Mouse (Mus musculus): ENCODE measurements at regions not wholly inside any gene's neighbourhood (a gene's known extent, or its start where the extent isn't known, plus 50 kb on each side); places are given as distances from the start of the nearest gene placed in this dataset.

DNA sequence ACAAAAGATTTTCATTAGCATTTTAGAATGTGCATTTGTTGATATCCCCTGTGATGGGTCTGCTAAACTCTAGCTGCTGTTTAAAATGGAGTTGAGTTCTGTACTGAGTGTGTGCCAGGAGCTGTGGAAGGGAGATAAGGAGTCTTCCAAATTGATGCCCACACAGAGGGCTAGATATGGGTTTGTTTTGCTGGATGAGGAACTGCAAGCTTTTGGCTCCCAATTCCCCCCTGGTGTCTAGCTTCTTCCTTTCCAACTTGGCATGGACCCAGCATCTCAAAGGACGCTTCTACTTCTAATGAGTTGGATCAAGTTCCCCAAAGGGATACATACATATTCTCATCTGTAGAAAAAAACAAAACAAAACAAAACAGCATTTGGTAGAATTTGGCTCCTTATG is 577.0 kb upstream of the Large1 start:
- no peak for DNase-seq

DNA sequence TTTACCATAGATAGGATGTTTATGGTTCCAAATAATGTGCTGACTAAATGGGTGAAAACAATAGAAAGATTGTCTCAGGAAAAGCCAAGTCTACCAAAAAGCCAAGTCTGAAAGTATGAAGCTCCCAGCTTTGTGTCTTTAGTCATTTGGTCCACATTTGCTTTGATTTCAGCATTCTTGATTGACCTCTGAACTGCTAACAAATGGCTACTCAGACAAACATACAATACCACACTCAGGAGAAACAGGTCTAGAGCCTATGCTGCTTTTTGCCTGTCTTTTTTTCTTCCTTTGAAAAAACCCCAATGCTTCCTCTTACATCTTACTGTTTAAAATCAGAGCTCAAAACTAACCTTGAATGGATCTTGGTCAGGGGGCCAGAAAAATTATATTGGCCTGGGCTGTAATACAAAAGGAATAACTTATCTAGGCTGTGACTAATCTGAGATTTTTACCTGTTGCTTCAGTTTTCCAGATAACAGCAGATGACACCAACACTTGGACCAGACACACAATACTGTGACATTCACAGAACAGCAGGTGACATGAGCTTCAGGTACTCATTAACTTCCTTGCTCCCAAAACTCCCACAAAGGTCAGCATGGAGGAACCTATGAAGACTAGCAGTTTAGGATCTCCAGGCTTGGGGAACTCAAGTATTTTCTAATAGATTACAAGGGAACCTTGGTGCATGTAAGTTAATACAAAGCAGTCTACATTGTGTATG is 572.3 kb upstream of the Large1 start:
- DNase-seq = no peak

DNA sequence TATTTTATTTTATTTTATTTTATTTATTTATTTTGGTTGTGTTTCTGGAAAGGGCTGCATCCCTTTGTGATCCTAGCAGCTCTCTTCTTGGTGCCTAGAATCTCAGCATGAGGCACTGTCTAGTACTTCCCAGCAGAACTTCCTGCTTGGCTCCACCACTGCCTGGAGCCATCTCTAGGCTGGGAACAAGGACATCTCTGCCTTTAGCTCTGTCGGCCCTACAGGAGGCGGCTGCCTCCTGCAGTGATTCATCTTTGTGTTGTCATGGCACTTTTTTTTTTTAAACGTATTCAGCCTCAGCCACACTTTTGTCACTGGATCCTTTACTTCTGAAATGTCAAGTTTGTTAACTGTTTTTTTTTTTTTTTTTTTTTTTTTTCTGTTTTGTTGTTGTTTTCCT is 569.8 kb upstream of the Large1 start:
- DNase-seq = no peak

GRCm38 (mm10) chr8:73921158-73921557 is 567.8 kb upstream of the Large1 start:
- no peak for DNase-seq

DNA sequence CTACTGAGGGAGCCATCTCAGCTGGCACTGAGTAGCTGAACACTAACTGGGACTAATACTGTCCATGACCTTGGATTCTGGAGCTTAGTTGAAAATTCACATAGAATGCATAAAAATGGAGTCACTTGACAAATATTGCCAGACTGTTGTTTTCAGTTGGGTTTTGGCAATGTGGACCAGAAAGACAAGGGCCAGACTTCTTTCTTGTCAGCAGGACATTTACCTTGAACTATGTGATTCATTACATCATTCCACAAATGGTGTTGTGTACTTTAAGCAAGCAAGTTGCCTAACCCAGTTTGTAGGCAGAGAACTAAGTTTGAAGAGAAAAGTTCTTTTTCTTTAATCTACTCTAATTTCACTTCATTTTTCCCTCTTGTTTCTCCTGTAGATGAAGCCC is 567.2 kb upstream of the Large1 start:
- no peak for DNase-seq

DNA sequence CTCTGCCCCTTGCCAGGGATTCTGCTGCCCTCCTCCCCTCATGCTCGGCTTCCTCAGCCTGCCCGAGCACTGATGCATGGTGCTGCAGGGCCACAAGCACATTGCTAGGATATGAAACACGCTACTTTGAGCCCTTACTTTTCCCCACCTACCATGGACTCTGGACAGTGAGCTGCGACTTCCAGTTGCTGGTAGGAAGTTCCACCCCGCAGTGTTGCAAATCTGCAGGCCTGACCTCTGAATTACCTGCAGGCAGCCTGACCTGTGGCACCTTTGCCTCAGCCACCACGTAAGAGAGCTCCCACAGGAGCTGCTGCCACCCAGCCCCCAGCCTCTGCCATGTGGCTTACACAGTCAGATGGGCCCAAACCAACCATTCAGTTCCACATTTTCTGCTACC is 551.7 kb upstream of the Large1 start:
- DNase-seq = peak; percentile 10

- DNase-seq = no peak
Observed at GRCm38 (mm10) chr8:73903838-73904237, 550.5 kb upstream of the Large1 start.

DNA sequence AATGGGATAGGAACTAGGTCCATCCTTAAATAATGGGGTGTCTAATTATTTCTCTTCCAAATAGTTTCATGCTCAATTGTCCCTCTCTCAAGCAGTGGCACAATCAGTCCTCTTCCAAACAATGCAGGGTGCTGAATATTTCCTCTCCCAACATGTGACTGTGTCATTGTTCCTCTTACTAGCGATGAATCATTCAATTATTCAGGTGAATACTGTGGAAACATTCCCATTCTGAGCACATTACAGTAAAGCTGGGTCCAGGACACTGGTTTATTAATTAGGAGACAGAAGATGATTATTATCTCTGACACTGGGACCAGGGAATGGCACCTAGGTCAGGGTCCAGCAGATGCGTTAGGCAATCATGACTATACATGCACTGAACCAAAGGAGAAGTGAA is 532.6 kb upstream of the Large1 start:
- no peak for DNase-seq

DNA sequence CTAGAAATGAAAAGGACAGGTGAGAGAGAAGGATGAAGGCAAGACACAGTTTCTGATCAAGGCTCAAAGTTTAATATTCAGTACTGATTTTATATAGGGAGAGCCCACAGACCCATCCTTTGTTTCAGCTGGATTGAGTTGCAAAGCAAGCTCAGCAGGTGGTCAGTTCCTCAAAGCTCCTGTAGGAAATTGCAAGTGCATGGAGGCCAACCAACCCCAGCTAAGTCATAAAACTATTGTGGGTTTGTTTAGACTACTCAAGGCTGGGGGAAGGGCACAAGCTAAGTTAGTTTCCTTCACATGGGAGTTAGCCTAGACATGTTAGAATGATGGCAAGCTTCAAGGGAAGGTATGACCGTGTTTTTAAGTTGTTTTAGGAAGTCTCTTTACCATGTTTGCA is 528.3 kb upstream of the Large1 start:
- no peak for DNase-seq
